Mouse (Mus musculus): ENCODE data around the gene Rec8.

- no peak for TF ChIP-seq USF1 (IDR thresholded peaks at IDR 0.05; ENCODE audit: low read depth, low read length)
- TF ChIP-seq EP300 (IDR thresholded peaks at IDR 0.05; ENCODE audit: low read length) = no peak
- no peak for TF ChIP-seq CTCF (conservative IDR thresholded peaks at IDR 0.05 in 1 of 2, IDR thresholded peaks at IDR 0.05 in 1 of 2; ENCODE audit: low read depth in 2 of 2, low read length in 2 of 2)
- no peak for TF ChIP-seq POLR2A (IDR thresholded peaks at IDR 0.05; ENCODE audit: low read depth, low read length)
Measured at GRCm38 (mm10) chr14:55615876-55616275, 2.0 kb upstream of the Rec8 start.

Data from CH12.LX (cell line).